In the genomic region with DNA sequence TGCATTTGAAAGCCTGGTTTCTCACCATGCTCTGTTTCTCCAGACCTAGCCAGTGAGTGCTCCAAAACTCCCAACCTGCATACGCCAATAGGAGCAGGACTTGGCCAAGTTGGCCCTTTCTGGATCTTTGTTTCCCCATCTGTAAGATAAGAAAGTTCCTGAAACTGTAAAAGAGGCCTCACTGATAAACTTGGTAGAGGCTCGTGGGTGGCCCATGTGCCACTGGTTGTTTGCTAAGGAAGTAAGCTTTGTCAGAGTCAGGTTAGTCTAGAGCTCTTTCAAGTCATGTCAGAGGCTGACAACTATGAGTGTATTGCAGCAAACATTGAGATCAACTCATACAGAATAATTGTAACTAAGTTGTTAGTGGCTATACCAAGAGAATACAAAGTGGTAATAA, we compare ENCODE assay signal across 31 mouse cellular contexts.
A peak's percentile ranks its signal among the peaks of the same experiment; 100 is the strongest.
DNase-seq lines count a peak whose midpoint lies in the region; ATAC-seq and TF ChIP-seq lines count a peak whose summit lies in the region.
"Had no signal": no experiment of that assay in that cellular context is flagged by ENCODE, and none has a peak within 500 bp of the region (broad histone marks: within the 10 kb centered on the region; RNA-seq: fewer than 3 reads in every experiment).

No protein-coding gene starts in this region.

- TF ChIP-seq CTCF in liver, postnatal 0 days (IDR thresholded peaks at IDR 0.05; ENCODE audit: low read depth), result no peak

- peaks cover 39% of the 10 kb centered on the region for H3K36me3 ChIP-seq in liver, embryonic 12.5 days
- peaks cover 27% of the 10 kb centered on the region for H3K36me3 ChIP-seq in liver, postnatal 0 days (replicated peaks; ENCODE audit: insufficient read depth, low read length)

- no peaks in the 10 kb centered on the region for H3K27me3 ChIP-seq in liver, embryonic 12.5 days (replicated peaks)
- H3K27me3 ChIP-seq in liver, postnatal 0 days (ENCODE audit: insufficient read depth, low read length), result no peaks in the 10 kb centered on the region
- H3K27me3 ChIP-seq: CH12.LX; embryonic facial prominence, embryonic 12.5 days; embryonic facial prominence, embryonic 15.5 days; forebrain, embryonic 12.5 days; forebrain, embryonic 15.5 days; heart, embryonic 13.5 days; Patski had no signal

- no peaks in the 10 kb centered on the region for H3K9me3 ChIP-seq in liver, embryonic 12.5 days (replicated peaks)
- no peaks in the 10 kb centered on the region for H3K9me3 ChIP-seq in liver, postnatal 0 days (ENCODE audit: low read length)
- H3K9me3 ChIP-seq: embryonic facial prominence, embryonic 12.5 days; embryonic facial prominence, embryonic 15.5 days; forebrain, embryonic 12.5 days; forebrain, embryonic 15.5 days; heart, embryonic 10.5 days; heart, embryonic 13.5 days had no signal

- H3K4me3 ChIP-seq in liver, embryonic 12.5 days, result no peak overlapping the region
- no peak overlapping the region for H3K4me3 ChIP-seq in liver, postnatal 0 days (ENCODE audit: low read depth, low read length)
- H3K4me3 ChIP-seq: embryonic facial prominence, embryonic 12.5 days; embryonic facial prominence, embryonic 15.5 days; forebrain, embryonic 12.5 days; forebrain, embryonic 15.5 days; heart, adult 2 months; heart, embryonic 10.5 days; heart, embryonic 13.5 days had no signal

- H3K27ac ChIP-seq in liver, embryonic 12.5 days, result no peak overlapping the region
- no peak overlapping the region for H3K27ac ChIP-seq in liver, postnatal 0 days (ENCODE audit: low read depth)
- H3K27ac ChIP-seq: embryonic facial prominence, embryonic 12.5 days; embryonic facial prominence, embryonic 15.5 days; forebrain, embryonic 12.5 days; forebrain, embryonic 15.5 days; heart, adult 2 months; heart, embryonic 10.5 days; heart, embryonic 13.5 days; hindbrain, embryonic 14.5 days; hindbrain, postnatal 0 days had no signal

- WGBS in liver, embryonic 12.5 days (ENCODE audit: insufficient replicate concordance), result 37% methylated on average over 2 of the region's 2 CpGs
- 53% methylated on average over 2 of the region's 2 CpGs for WGBS in liver, postnatal 0 days (ENCODE audit: insufficient replicate concordance)

- H3K4me1 ChIP-seq in liver, embryonic 12.5 days, result peaks cover 6% of the 10 kb centered on the region
- H3K4me1 ChIP-seq in liver, postnatal 0 days (ENCODE audit: insufficient read depth), result no peaks in the 10 kb centered on the region
- H3K4me1 ChIP-seq: embryonic facial prominence, embryonic 12.5 days; embryonic facial prominence, embryonic 15.5 days; forebrain, embryonic 12.5 days; forebrain, embryonic 15.5 days; heart, embryonic 10.5 days; heart, embryonic 13.5 days had no signal

- no peak for DNase-seq in liver, postnatal 0 days
- DNase-seq in 416B (ENCODE audit: low read depth) (peak; percentile 15), MEL-GATA-1-ER (ENCODE audit: extremely low read depth, low read depth) (peak; percentile 26)
- DNase-seq in thymus, adult 18-20 months, result no peak
- DNase-seq in ovary, postnatal 36 days (ENCODE audit: low spot score), result no peak
- no peak for DNase-seq in retina, embryonic 14.5 days (ENCODE audit: low spot score)
- DNase-seq: adrenal gland, postnatal 10 days; adrenal gland, postnatal 36 days; B cell, adult 2 months; cerebellum, adult 11-12 months; cerebellum, adult 8-10 months; cerebellum, postnatal 10 days; cerebellum, postnatal 36 days; gastrocnemius, postnatal 10 days; gastrocnemius, postnatal 36 days; heart, adult 2 months; heart, postnatal 14 days; heart, postnatal 4 days had no signal

- ATAC-seq in liver, embryonic 12.5 days, result peak; percentile 57; the same call in 1 of the 2 replicates
- no peak for ATAC-seq in liver, postnatal 0 days
- 0 out of 2 replicates have a peak, but pooled peaks have one; percentile 11 for ATAC-seq in common myeloid progenitor, adult 5-6 weeks (replicated peaks; ENCODE audit: low read depth, poor library complexity, severe bottlenecking)
- ATAC-seq: forebrain, embryonic 15.5 days; hindbrain, postnatal 0 days; inflammation-experienced regulatory T-cells, adult 6 months; Patski had no signal

- no peak overlapping the region for H3K9ac ChIP-seq in liver, embryonic 12.5 days
- H3K9ac ChIP-seq in liver, postnatal 0 days (replicated peaks), result no peak overlapping the region
- H3K9ac ChIP-seq: embryonic facial prominence, embryonic 12.5 days; embryonic facial prominence, embryonic 15.5 days; forebrain, embryonic 12.5 days; forebrain, embryonic 15.5 days; heart, embryonic 13.5 days; hindbrain, embryonic 14.5 days had no signal

- TF ChIP-seq EP300 in liver, postnatal 0 days (IDR thresholded peaks at IDR 0.05; ENCODE audit: low read depth), result no peak

- no peak overlapping the region for H3K4me2 ChIP-seq in liver, embryonic 12.5 days
- H3K4me2 ChIP-seq in liver, postnatal 0 days (ENCODE audit: low read depth, low read length), result no peak overlapping the region
- H3K4me2 ChIP-seq: embryonic facial prominence, embryonic 12.5 days; embryonic facial prominence, embryonic 15.5 days; forebrain, embryonic 12.5 days; forebrain, embryonic 15.5 days; heart, embryonic 13.5 days; hindbrain, embryonic 14.5 days had no signal

Comparison
In these comparisons a context has a peak if more than half of its experiments do, and no peak if none do; other contexts are left out.
1. DNase-seq: peak in 416B (single experiment) and MEL-GATA-1-ER (single experiment); none in liver, postnatal 0 days (single experiment), thymus, adult 18-20 months (0 of 2), ovary, postnatal 36 days (single experiment) and retina, embryonic 14.5 days (single experiment).